28 mouse cellular contexts compared by ENCODE assay signal in the genomic region with DNA sequence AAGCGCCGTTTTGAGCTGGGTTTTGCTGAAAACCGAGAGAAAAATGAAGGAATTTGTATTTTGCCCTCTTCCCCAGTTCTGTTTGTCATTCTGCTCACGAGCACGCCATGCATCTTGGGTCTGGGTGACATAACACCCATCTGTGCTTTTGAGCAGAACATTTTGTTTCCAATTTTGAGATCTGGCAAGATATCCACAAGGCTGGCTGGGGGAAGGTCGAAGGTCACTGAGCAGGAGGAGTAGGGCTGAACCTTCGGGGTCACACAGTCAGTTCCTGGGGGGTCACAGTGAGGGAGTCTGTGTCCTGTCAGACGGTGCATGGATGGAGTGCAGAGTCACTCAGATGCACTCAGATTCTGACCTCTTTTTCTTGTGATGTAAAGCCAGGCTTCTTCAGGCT.
DNase-seq lines count a peak whose midpoint lies in the region; ATAC-seq and TF ChIP-seq lines count a peak whose summit lies in the region.
"Had no signal": no experiment of that assay in that cellular context is flagged by ENCODE, and none has a peak within 500 bp of the region (broad histone marks: within the 10 kb centered on the region; RNA-seq: fewer than 3 reads in every experiment).

No protein-coding gene starts in this region.

- H3K4me1 ChIP-seq in forebrain, postnatal 0 days (ENCODE audit: insufficient read depth): no peaks in the 10 kb centered on the region
- no peaks in the 10 kb centered on the region for H3K4me1 ChIP-seq in forebrain, embryonic 12.5 days
- 0 out of 2 replicates have a peak, but pooled peaks cover 3% of the 10 kb centered on the region for H3K4me1 ChIP-seq in lung, embryonic 14.5 days (ENCODE audit: insufficient read depth)
- no peaks in the 10 kb centered on the region for H3K4me1 ChIP-seq in lung, postnatal 0 days (ENCODE audit: insufficient read depth, low read depth, low read length)
- H3K4me1 ChIP-seq in testis, adult 2 months (ENCODE audit: control insufficient read depth, insufficient read depth, low read length): no peaks in the 10 kb centered on the region
- H3K4me1 ChIP-seq in midbrain, embryonic 15.5 days: no peaks in the 10 kb centered on the region
- H3K4me1 ChIP-seq: liver, embryonic 12.5 days; neural tube, embryonic 12.5 days had no signal

- DNase-seq in forebrain, postnatal 0 days: peak; percentile 27
- DNase-seq in lung, embryonic 14.5 days: peak; percentile 49
- peak; percentile 54 for DNase-seq in lung, postnatal 0 days (ENCODE audit: low spot score)
- DNase-seq: adrenal gland, postnatal 25 days; cerebellum, adult 2 months; cerebellum, postnatal 14 days; gastrocnemius, postnatal 10 days; heart, postnatal 36 days; layer of hippocampus, postnatal 36 days; left cerebral cortex, postnatal 4 days; liver, postnatal 0 days; right cerebral cortex, postnatal 4 days; thymus, postnatal 14 days had no signal

- H3K9ac ChIP-seq in forebrain, postnatal 0 days: no peak overlapping the region
- H3K9ac ChIP-seq in forebrain, embryonic 12.5 days: no peak overlapping the region
- H3K9ac ChIP-seq in lung, embryonic 14.5 days: no peak overlapping the region
- no peak overlapping the region for H3K9ac ChIP-seq in lung, postnatal 0 days (replicated peaks; ENCODE audit: low read depth)
- no peak overlapping the region for H3K9ac ChIP-seq in midbrain, embryonic 15.5 days
- H3K9ac ChIP-seq: embryonic facial prominence, embryonic 13.5 days; hindbrain, embryonic 12.5 days; liver, embryonic 12.5 days; liver, postnatal 0 days; neural tube, embryonic 12.5 days had no signal

- no peak for TF ChIP-seq CTCF in forebrain, postnatal 0 days (IDR thresholded peaks at IDR 0.05; ENCODE audit: low read depth)
- no peak for TF ChIP-seq CTCF in lung, embryonic 14.5 days (IDR thresholded peaks at IDR 0.05; ENCODE audit: low read depth)
- no peak for TF ChIP-seq CTCF in lung, postnatal 0 days (IDR thresholded peaks at IDR 0.05)
- TF ChIP-seq CTCF in testis, adult 2 months (IDR thresholded peaks at IDR 0.05; ENCODE audit: control insufficient read depth, insufficient read depth, insufficient replicate concordance, low read depth, low read length): no peak

- H3K4me3 ChIP-seq in forebrain, postnatal 0 days (ENCODE audit: low read depth, low read length): no peak overlapping the region
- H3K4me3 ChIP-seq in forebrain, embryonic 12.5 days (replicated peaks): no peak overlapping the region
- no peak overlapping the region for H3K4me3 ChIP-seq in lung, embryonic 14.5 days (ENCODE audit: low read depth, low read length)
- no peak overlapping the region for H3K4me3 ChIP-seq in lung, postnatal 0 days (ENCODE audit: low read depth, low read length)
- no peak overlapping the region for H3K4me3 ChIP-seq in testis, adult 2 months (ENCODE audit: control insufficient read depth, low read depth, low read length)
- H3K4me3 ChIP-seq in midbrain, embryonic 15.5 days: no peak overlapping the region
- H3K4me3 ChIP-seq: embryonic facial prominence, embryonic 13.5 days; forebrain, embryonic 10.5 days; hindbrain, embryonic 12.5 days; liver, embryonic 12.5 days; myocyte; neural tube, embryonic 12.5 days had no signal

- no peaks in the 10 kb centered on the region for H3K27me3 ChIP-seq in forebrain, postnatal 0 days (ENCODE audit: insufficient read depth, low read length)
- H3K27me3 ChIP-seq in forebrain, embryonic 12.5 days: no peaks in the 10 kb centered on the region
- H3K27me3 ChIP-seq in lung, embryonic 14.5 days (ENCODE audit: insufficient read depth, low read length): no peaks in the 10 kb centered on the region
- no peaks in the 10 kb centered on the region for H3K27me3 ChIP-seq in lung, postnatal 0 days (replicated peaks; ENCODE audit: insufficient read depth, low read length)
- H3K27me3 ChIP-seq in testis, adult 2 months (ENCODE audit: control insufficient read depth, insufficient read depth, low read length): no peaks in the 10 kb centered on the region
- H3K27me3 ChIP-seq in midbrain, embryonic 15.5 days (replicated peaks): no peaks in the 10 kb centered on the region
- H3K27me3 ChIP-seq: embryonic facial prominence, embryonic 13.5 days; liver, embryonic 12.5 days; neural tube, embryonic 12.5 days had no signal

- no peak overlapping the region for H3K4me2 ChIP-seq in forebrain, postnatal 0 days (ENCODE audit: low read depth)
- H3K4me2 ChIP-seq in forebrain, embryonic 12.5 days: no peak overlapping the region
- H3K4me2 ChIP-seq in lung, embryonic 14.5 days: no peak overlapping the region
- H3K4me2 ChIP-seq in lung, postnatal 0 days (replicated peaks; ENCODE audit: low read depth, low read length): no peak overlapping the region
- no peak overlapping the region for H3K4me2 ChIP-seq in midbrain, embryonic 15.5 days
- H3K4me2 ChIP-seq: embryonic facial prominence, embryonic 13.5 days; heart, embryonic 11.5 days; hindbrain, embryonic 12.5 days; liver, embryonic 12.5 days; midbrain, embryonic 11.5 days; neural tube, embryonic 12.5 days had no signal

- no peak overlapping the region for H3K27ac ChIP-seq in forebrain, postnatal 0 days (ENCODE audit: low read depth, low read length)
- no peak overlapping the region for H3K27ac ChIP-seq in forebrain, embryonic 12.5 days
- no peak overlapping the region for H3K27ac ChIP-seq in lung, embryonic 14.5 days (ENCODE audit: low read depth)
- no peak overlapping the region for H3K27ac ChIP-seq in lung, postnatal 0 days (ENCODE audit: low read length)
- peak overlapping the region; percentile 68; the same call in 1 of the 2 replicates for H3K27ac ChIP-seq in testis, adult 2 months (ENCODE audit: control insufficient read depth, insufficient read depth, low read depth, low read length)
- H3K27ac ChIP-seq in midbrain, embryonic 15.5 days: no peak overlapping the region
- H3K27ac ChIP-seq: embryonic facial prominence, embryonic 13.5 days; forebrain, embryonic 10.5 days; hindbrain, embryonic 12.5 days; liver, embryonic 12.5 days; neural tube, embryonic 12.5 days had no signal

- 79% methylated on average over 8 of the region's 8 CpGs for WGBS in forebrain, postnatal 0 days
- 87% methylated on average over 8 of the region's 8 CpGs for WGBS in forebrain, embryonic 12.5 days
- 38% methylated on average over 8 of the region's 8 CpGs for WGBS in lung, embryonic 14.5 days
- 45% methylated on average over 8 of the region's 8 CpGs for WGBS in lung, postnatal 0 days
- 82% methylated on average over 8 of the region's 8 CpGs for WGBS in midbrain, embryonic 15.5 days

- TF ChIP-seq EP300 in lung, postnatal 0 days (IDR thresholded peaks at IDR 0.05): 0 out of 2 replicates have a peak, but pooled peaks have one; percentile 30

- no peak for TF ChIP-seq POLR2A in testis, adult 2 months (IDR thresholded peaks at IDR 0.05; ENCODE audit: control insufficient read depth, low read depth, low read length)

- H3K9me3 ChIP-seq in forebrain, postnatal 0 days (ENCODE audit: low read length): no peaks in the 10 kb centered on the region
- H3K9me3 ChIP-seq in forebrain, embryonic 12.5 days: no peaks in the 10 kb centered on the region
- H3K9me3 ChIP-seq in lung, embryonic 14.5 days (ENCODE audit: low read depth, low read length): no peaks in the 10 kb centered on the region
- no peaks in the 10 kb centered on the region for H3K9me3 ChIP-seq in lung, postnatal 0 days (ENCODE audit: low read length)
- no peaks in the 10 kb centered on the region for H3K9me3 ChIP-seq in midbrain, embryonic 15.5 days
- H3K9me3 ChIP-seq: embryonic facial prominence, embryonic 13.5 days; forebrain, embryonic 10.5 days; hindbrain, embryonic 12.5 days; liver, embryonic 12.5 days; neural tube, embryonic 12.5 days had no signal

- H3K36me3 ChIP-seq in forebrain, postnatal 0 days (ENCODE audit: insufficient read depth): no peaks in the 10 kb centered on the region
- H3K36me3 ChIP-seq in forebrain, embryonic 12.5 days (replicated peaks): no peaks in the 10 kb centered on the region
- no peaks in the 10 kb centered on the region for H3K36me3 ChIP-seq in lung, embryonic 14.5 days (ENCODE audit: insufficient read depth)
- H3K36me3 ChIP-seq in lung, postnatal 0 days (ENCODE audit: insufficient read depth, low read length): no peaks in the 10 kb centered on the region
- H3K36me3 ChIP-seq in testis, adult 2 months (ENCODE audit: control insufficient read depth, insufficient read depth, low read length): no peaks in the 10 kb centered on the region
- no peaks in the 10 kb centered on the region for H3K36me3 ChIP-seq in midbrain, embryonic 15.5 days (replicated peaks)
- H3K36me3 ChIP-seq: embryonic facial prominence, embryonic 13.5 days; forebrain, embryonic 10.5 days; hindbrain, embryonic 12.5 days; liver, embryonic 12.5 days; neural tube, embryonic 12.5 days had no signal

- ATAC-seq in forebrain, postnatal 0 days: no peak
- no peak for ATAC-seq in forebrain, embryonic 12.5 days (ENCODE audit: low FRiP score)
- ATAC-seq in lung, embryonic 14.5 days (ENCODE audit: insufficient read depth): peak; percentile 30; the same call in 1 of the 2 replicates
- peak; percentile 60 for ATAC-seq in lung, postnatal 0 days
- no peak for ATAC-seq in midbrain, embryonic 15.5 days (replicated peaks)
- no peak for ATAC-seq in cerebellum, adult (ENCODE audit: insufficient number of reproducible peaks, low FRiP score, low TSS enrichment)
- ATAC-seq: CD4-positive, CD25-positive, alpha-beta regulatory T cell, adult 4 months; forebrain, embryonic 16.5 days; intestine, postnatal 0 days; liver, embryonic 12.5 days; liver, postnatal 0 days had no signal

Comparison
In these comparisons a context has a peak if more than half of its experiments do, and no peak if none do; other contexts are left out.
1. ATAC-seq: peak in lung, embryonic 14.5 days (single experiment) and lung, postnatal 0 days (single experiment); none in forebrain, postnatal 0 days (single experiment), forebrain, embryonic 12.5 days (single experiment), midbrain, embryonic 15.5 days (single experiment) and cerebellum, adult (single experiment).
2. Peak in every context shown above with its lines, with median percentiles within 50 percentile points of each other: DNase-seq.